Mouse (Mus musculus) gastrocnemius, postnatal 36 days (tissue): ENCODE measurements around the gene Clcnka. TPM values are rescaled to one million over a fixed set of nuclear protein-coding genes. Genes with fewer than 3 reads are reported as not detected.

ENCODE experiments used
- DNase-seq, 2 experiments: peaks; one replicate each; pipeline ENCODE4 v3.0.0; 2022
- intact Hi-C: fragments of 180-260 bp; cut with DNase I; formaldehyde crosslinking; loops from one replicate; pipeline ENCODE4 v1.15.1; 2025
- total RNA-seq, 2 experiments: library from RNA; stranded (reverse); gene quantifications; 2 replicates each; pipeline ENCODE4 v1.2.3; 2021

Gene Clcnka
- total RNA-seq, 2 experiments from 2014 or later = 0.17 to 0.26 TPM

- intact Hi-C loops = no loop called here
- DNase-seq = no peak
Observed at GRCm38 (mm10) chr4:141423288-141423687, 24.8 kb upstream of the Clcnka start.

GRCm38 (mm10) chr4:141422841-141423240 is 24.3 kb upstream of the Clcnka start:
- no peak for DNase-seq
- intact Hi-C loops = no loop called here

GRCm38 (mm10) chr4:141421423-141421822 is 22.9 kb upstream of the Clcnka start:
- DNase-seq = peak; percentile 62 to 65
- intact Hi-C loops = no loop called here

GRCm38 (mm10) chr4:141420886-141421285 is 22.4 kb upstream of the Clcnka start:
- DNase-seq = no peak
- intact Hi-C loops = no loop called here

GRCm38 (mm10) chr4:141420192-141420829 is 21.8 kb upstream of the Clcnka start, which contains the start of gene Hspb7:
Hspb7 (plus strand) TSS chr4:141420779.
- DNase-seq = no peak
- intact Hi-C loops = no loop called here

- DNase-seq = no peak
Observed at GRCm38 (mm10) chr4:141419398-141420191, 21.1 kb upstream of the Clcnka start.

GRCm38 (mm10) chr4:141415924-141416323 is 17.4 kb upstream of the Clcnka start, which contains the start of gene Clcnkb:
Clcnkb (minus strand) TSS chr4:141416014.
- intact Hi-C loops = no loop called here
- DNase-seq = no peak

More at GRCm38 (mm10) chr4:141419398-141420191, 21.1 kb upstream of the Clcnka start:
- intact Hi-C loops = no loop called here

- intact Hi-C loops = no loop called here
- DNase-seq = no peak
Observed at GRCm38 (mm10) chr4:141411430-141411992, 13.0 kb upstream of the Clcnka start.

- no peak for DNase-seq
- intact Hi-C loops = no loop called here
Observed at GRCm38 (mm10) chr4:141408577-141408976, 10.1 kb upstream of the Clcnka start.

- intact Hi-C loops = no loop called here
Observed at GRCm38 (mm10) chr4:141406516-141407299, 8.2 kb upstream of the Clcnka start.

GRCm38 (mm10) chr4:141405314-141405622 is 6.7 kb upstream of the Clcnka start:
- DNase-seq = no peak
- intact Hi-C loops = loop anchor here (2.0 kb wide), 2 partner anchors 26 to 170 kb away; no protein-coding TSS in a partner anchor

More at GRCm38 (mm10) chr4:141406516-141407299, 8.2 kb upstream of the Clcnka start:
- DNase-seq = peak; percentile 37 to 50

- peak; percentile 81 to 86 for DNase-seq
- intact Hi-C loops = loop anchor here (2.0 to 5.0 kb wide), 3 partner anchors 26 to 170 kb away; no protein-coding TSS in a partner anchor
Observed at GRCm38 (mm10) chr4:141404518-141405313, 6.2 kb upstream of the Clcnka start.

- intact Hi-C loops = loop anchor here (5.0 kb wide), 1 partner anchor 162 kb away; no protein-coding TSS in a partner anchor
- no peak for DNase-seq
Observed at GRCm38 (mm10) chr4:141400171-141400570, 1.6 kb upstream of the Clcnka start.

- DNase-seq = no peak
- intact Hi-C loops = no loop called here
Observed at GRCm38 (mm10) chr4:141397861-141398260, 663 bp downstream of the Clcnka start.

- intact Hi-C loops = no loop called here
- DNase-seq = no peak
Observed at GRCm38 (mm10) chr4:141394751-141395150, 3.8 kb downstream of the Clcnka start.

- DNase-seq = no peak
- intact Hi-C loops = no loop called here
Observed at GRCm38 (mm10) chr4:141391293-141391692, 7.2 kb downstream of the Clcnka start.

GRCm38 (mm10) chr4:141389366-141390150 is 9.0 kb downstream of the Clcnka start:
- intact Hi-C loops = loop anchor here (5.0 kb wide), 1 partner anchor 188 kb away; no protein-coding TSS in a partner anchor
- DNase-seq = no peak

- no peak for DNase-seq
- intact Hi-C loops = loop anchor here (5.0 kb wide), 1 partner anchor 189 kb away; no protein-coding TSS in a partner anchor
Observed at GRCm38 (mm10) chr4:141387933-141388332, 10.6 kb downstream of the Clcnka start.
